21 mouse cellular contexts compared by ENCODE assay signal in the genomic region with DNA sequence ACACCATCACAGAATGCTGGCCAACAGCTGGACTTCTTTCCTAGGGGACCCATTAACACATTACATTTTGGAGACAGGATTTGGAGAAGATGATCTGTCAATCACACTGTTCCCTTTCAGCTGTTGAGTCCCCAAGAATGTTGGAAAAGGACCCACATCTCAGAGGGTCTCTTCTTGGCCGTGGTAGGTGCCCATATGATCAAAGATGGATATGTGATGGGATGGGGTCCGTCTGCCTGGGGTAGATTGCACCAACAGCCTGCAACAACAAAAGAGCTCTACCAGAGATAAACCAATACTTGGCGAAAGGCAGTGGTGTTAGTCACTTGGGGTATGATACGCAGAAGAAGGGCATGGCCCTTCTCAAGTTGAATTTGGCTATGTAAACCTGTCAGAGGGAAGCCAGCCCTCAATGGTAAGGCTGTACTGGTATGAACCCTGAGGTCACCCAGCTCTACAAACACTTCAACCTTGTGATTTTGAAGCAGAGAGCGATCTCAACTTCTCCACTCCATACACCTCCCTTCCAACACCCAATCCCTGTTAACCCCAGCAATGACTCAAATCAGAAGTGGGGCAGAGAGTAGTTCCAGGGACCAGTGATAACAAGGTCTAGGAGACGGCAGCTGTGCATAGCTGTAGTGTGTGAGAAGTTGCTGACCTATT.
"Had no signal": no experiment of that assay in that cellular context is flagged by ENCODE, and none has a peak within 500 bp of the region (broad histone marks: within the 10 kb centered on the region; RNA-seq: fewer than 3 reads in every experiment).

No protein-coding gene starts in this region.

- H3K4me1 ChIP-seq: liver, embryonic 12.5 days; liver, embryonic 15.5 days; lung, embryonic 15.5 days; stomach, embryonic 15.5 days had no signal

- H3K27me3 ChIP-seq: limb, embryonic 13.5 days; liver, embryonic 12.5 days; liver, embryonic 15.5 days; lung, embryonic 15.5 days; midbrain, embryonic 12.5 days; midbrain, embryonic 15.5 days; neural tube, embryonic 12.5 days; neural tube, embryonic 15.5 days; stomach, embryonic 15.5 days had no signal

- ATAC-seq: liver, embryonic 12.5 days; midbrain, embryonic 15.5 days had no signal

- DNase-seq: layer of hippocampus, adult 9-11 months; liver; lung, postnatal 14 days; right cerebral cortex, postnatal 25 days; spleen, adult 18-20 months; thymus, adult 18-20 months; thymus, postnatal 14 days; thymus, postnatal 4 days had no signal

- H3K27ac ChIP-seq: kidney, postnatal 0 days; layer of hippocampus, adult 2 months; limb, embryonic 13.5 days; liver, embryonic 12.5 days; liver, embryonic 15.5 days; lung, embryonic 15.5 days; macrophage; midbrain, embryonic 12.5 days; midbrain, embryonic 15.5 days; neural tube, embryonic 12.5 days; neural tube, embryonic 15.5 days; stomach, embryonic 15.5 days had no signal

- H3K36me3 ChIP-seq: limb, embryonic 10.5 days; limb, embryonic 13.5 days; liver, embryonic 12.5 days; liver, embryonic 15.5 days; lung, embryonic 15.5 days; midbrain, embryonic 12.5 days; midbrain, embryonic 15.5 days; neural tube, embryonic 12.5 days; neural tube, embryonic 15.5 days; stomach, embryonic 15.5 days had no signal

- H3K9ac ChIP-seq: limb, embryonic 13.5 days; liver, embryonic 12.5 days; liver, embryonic 15.5 days; lung, embryonic 15.5 days; midbrain, embryonic 12.5 days; midbrain, embryonic 15.5 days; neural tube, embryonic 12.5 days; neural tube, embryonic 15.5 days; stomach, embryonic 15.5 days had no signal

- H3K4me3 ChIP-seq: layer of hippocampus, adult 2 months; limb, embryonic 10.5 days; limb, embryonic 13.5 days; liver, embryonic 12.5 days; liver, embryonic 15.5 days; lung, embryonic 15.5 days; midbrain, embryonic 12.5 days; midbrain, embryonic 15.5 days; neural tube, embryonic 12.5 days; neural tube, embryonic 15.5 days; stomach, embryonic 15.5 days had no signal

- H3K4me2 ChIP-seq: limb, embryonic 13.5 days; liver, embryonic 12.5 days; liver, embryonic 15.5 days; lung, embryonic 15.5 days; midbrain, embryonic 12.5 days; midbrain, embryonic 15.5 days; neural tube, embryonic 12.5 days; neural tube, embryonic 15.5 days; stomach, embryonic 15.5 days had no signal

- H3K9me3 ChIP-seq: limb, embryonic 10.5 days; limb, embryonic 13.5 days; liver, embryonic 12.5 days; liver, embryonic 15.5 days; lung, embryonic 15.5 days; midbrain, embryonic 12.5 days; midbrain, embryonic 15.5 days; neural tube, embryonic 12.5 days; neural tube, embryonic 15.5 days; stomach, embryonic 15.5 days had no signal
